Mouse (Mus musculus) kidney, embryonic 15.5 days (tissue): ENCODE results near the gene Ccdc150. TPM values are rescaled to one million over a fixed set of nuclear protein-coding genes. Genes with fewer than 3 reads are reported as not detected.

Experiments used
- ATAC-seq: fragments of 200-750 bp; cut with Nextera tagmentation; replicated peaks from 2 replicates; pipeline ENCODE4 v1.8.0; 2017; ENCODE audit warnings: moderate TSS enrichment; ENCODE audit not compliant: low FRiP score
- H3K27ac ChIP-seq: fragments of 300-500 bp; sonication (generic); 2 replicates; pipeline ENCODE4 v1.5.1; 2015; ENCODE audit warnings: mild to moderate bottlenecking, inconsistent platforms
- H3K27me3 ChIP-seq: fragments of 300-500 bp; sonication (generic); 2 replicates; pipeline ENCODE4 v1.6.1; 2015; ENCODE audit warnings: inconsistent platforms
- H3K36me3 ChIP-seq: fragments of 300-500 bp; sonication (generic); 2 replicates; pipeline ENCODE4 v1.6.1; 2015; ENCODE audit warnings: inconsistent platforms
- H3K4me1 ChIP-seq: fragments of 300-500 bp; sonication (generic); 2 replicates; pipeline ENCODE4 v1.6.1; 2015; ENCODE audit warnings: inconsistent platforms
- H3K4me2 ChIP-seq: fragments of 300-500 bp; sonication (generic); 2 replicates; pipeline ENCODE4 v1.6.1; 2015; ENCODE audit warnings: moderate library complexity, mild to moderate bottlenecking, inconsistent platforms
- H3K4me3 ChIP-seq: fragments of 300-500 bp; sonication (generic); replicated peaks from 2 replicates; pipeline ENCODE4 v1.5.1; 2015; ENCODE audit warnings: mild to moderate bottlenecking, inconsistent platforms
- H3K9ac ChIP-seq: fragments of 300-500 bp; sonication (generic); 2 replicates; pipeline ENCODE4 v1.6.1; 2015; ENCODE audit warnings: mild to moderate bottlenecking, inconsistent platforms
- H3K9me3 ChIP-seq: fragments of 300-500 bp; sonication (generic); replicated peaks from 2 replicates; pipeline ENCODE4 v1.6.1; 2016; ENCODE audit warnings: inconsistent platforms
- WGBS: fragments of 180-500 bp; shearing (Covaris S2); methylation state at CpG from one replicate; pipeline ENCODE4 v1.1.7; 2015; ENCODE audit warnings: mixed read lengths; 5-methylcytosine and 5-hydroxymethylcytosine counted together
- polyA plus RNA-seq: library from polyadenylated mRNA; unstranded; fragments of >200 nt; fragmentation: Nextera tagmentation; extraction: Ambion mirVana; gene quantifications from 2 replicates; pipeline ENCODE4 v1.2.1, GENCODE M21; 2015

The Ccdc150 gene
- polyA plus RNA-seq, 1 experiment from 2014 or later: 0.77 TPM

DNA sequence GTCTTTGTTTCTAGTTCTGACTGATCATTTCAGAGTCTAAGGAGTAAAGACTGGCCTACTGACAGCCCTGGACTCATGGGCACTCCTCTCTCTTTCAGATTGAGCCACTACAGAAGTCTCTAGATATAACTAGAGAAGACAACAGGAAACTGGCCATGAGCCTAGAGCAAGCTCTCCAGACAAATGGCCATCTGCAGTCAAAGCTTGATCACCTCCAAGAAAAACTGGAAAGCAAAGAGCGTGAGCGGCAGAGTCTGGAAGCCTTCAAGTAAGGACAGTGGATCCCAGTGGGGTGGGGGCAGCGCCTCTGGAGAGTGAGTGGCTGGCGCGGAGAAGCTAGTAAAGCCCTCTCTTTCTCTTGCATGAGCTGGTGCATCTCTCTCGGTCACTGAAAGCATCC lies 106.1 kb downstream of the Ccdc150 start:
- WGBS: 79% methylated on average over 6 of the region's 6 CpGs
- Histone ChIP-seq H3K36me3 (no peaks in the 10 kb centered on the region), H3K4me1 (no peaks in the 10 kb centered on the region), H3K4me2 (no peak overlapping the region), H3K27ac (no peak overlapping the region), H3K4me3 (no peak overlapping the region), H3K9me3 (no peaks in the 10 kb centered on the region), H3K27me3 (no peaks in the 10 kb centered on the region), H3K9ac (no peak overlapping the region)
- no peak for ATAC-seq

GRCm38 (mm10) chr1:54377506-54378051 lies 127.1 kb downstream of the Ccdc150 start:
- no peaks in the 10 kb centered on the region for H3K36me3 ChIP-seq
- no peaks in the 10 kb centered on the region for H3K27me3 ChIP-seq
- H3K27ac ChIP-seq: no peak overlapping the region
- no peaks in the 10 kb centered on the region for H3K4me1 ChIP-seq
- H3K4me3 ChIP-seq: no peak overlapping the region
- H3K4me2 ChIP-seq: no peak overlapping the region
- no peaks in the 10 kb centered on the region for H3K9me3 ChIP-seq
- no peak overlapping the region for H3K9ac ChIP-seq
- no peak for ATAC-seq

DNA sequence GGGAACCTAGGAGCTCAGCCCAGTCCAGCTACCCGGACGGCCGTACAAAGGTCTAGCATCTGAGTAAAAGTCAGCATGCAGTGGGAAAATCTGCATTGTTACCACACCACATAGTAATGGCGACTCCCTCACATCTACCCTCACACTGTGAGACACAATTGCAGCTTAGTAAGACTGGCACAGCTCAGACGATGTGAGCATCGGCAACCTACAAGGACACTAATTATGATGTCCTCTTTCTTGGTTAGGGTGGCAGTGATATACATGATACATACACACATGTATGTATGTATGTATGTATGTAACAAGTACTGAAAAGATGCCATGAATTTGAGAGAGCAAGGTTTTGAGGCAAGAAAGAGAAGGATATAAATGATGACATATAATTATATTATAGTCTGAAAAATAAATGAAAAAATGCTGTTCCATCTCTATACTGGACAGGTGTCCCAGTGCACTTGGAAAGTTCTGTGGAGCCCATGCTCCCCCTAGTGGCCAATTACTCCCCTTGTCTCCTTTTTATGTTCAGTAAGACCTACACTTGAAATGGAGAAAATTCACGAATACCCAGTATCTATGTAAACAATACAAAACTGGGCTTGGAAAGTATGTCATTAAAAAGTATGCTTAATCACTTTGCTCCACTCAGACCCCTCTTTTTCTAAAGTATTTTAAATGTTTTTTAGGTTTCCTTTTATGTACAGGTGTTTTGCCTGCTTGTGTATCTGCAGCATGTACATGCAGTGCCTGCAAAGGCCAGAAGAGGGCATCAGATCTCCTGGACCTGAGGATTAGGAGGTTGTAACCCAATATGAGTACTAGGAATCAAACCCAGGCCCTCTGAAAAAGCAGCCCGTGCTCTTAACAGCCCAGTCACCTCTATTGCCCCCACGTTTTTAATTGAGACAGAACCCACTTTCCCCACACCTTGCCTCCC lies 130.8 kb downstream of the Ccdc150 start:
- no peaks in the 10 kb centered on the region for H3K36me3 ChIP-seq
- no peak overlapping the region for H3K27ac ChIP-seq
- no peak overlapping the region for H3K4me3 ChIP-seq
- H3K9ac ChIP-seq: no peak overlapping the region
- H3K4me2 ChIP-seq: no peak overlapping the region
- no peaks in the 10 kb centered on the region for H3K27me3 ChIP-seq
- 88% methylated on average over 9 of the region's 9 CpGs for WGBS
- H3K4me1 ChIP-seq: no peaks in the 10 kb centered on the region
- no peaks in the 10 kb centered on the region for H3K9me3 ChIP-seq
- 0 out of 2 replicates have a peak, but pooled peaks have one; percentile 46 for ATAC-seq

- Histone ChIP-seq H3K9me3 (no peaks in the 10 kb centered on the region), H3K9ac (no peak overlapping the region), H3K36me3 (no peaks in the 10 kb centered on the region), H3K27me3 (no peaks in the 10 kb centered on the region), H3K4me1 (no peaks in the 10 kb centered on the region), H3K4me3 (no peak overlapping the region), H3K4me2 (no peak overlapping the region), H3K27ac (no peak overlapping the region)
- no peak for ATAC-seq
- 47% methylated on average over 1 of the region's 1 CpGs for WGBS
Measured at GRCm38 (mm10) chr1:54384221-54384620, 133.7 kb downstream of the Ccdc150 start.

- Histone ChIP-seq H3K9me3 (no peaks in the 10 kb centered on the region), H3K4me2 (no peak overlapping the region), H3K27ac (no peak overlapping the region), H3K4me1 (no peaks in the 10 kb centered on the region), H3K36me3 (peaks cover 70% of the 10 kb centered on the region), H3K27me3 (no peaks in the 10 kb centered on the region), H3K4me3 (no peak overlapping the region), H3K9ac (no peak overlapping the region)
- ATAC-seq: no peak
Measured at GRCm38 (mm10) chr1:54402736-54403135, 152.3 kb downstream of the Ccdc150 start.

Other genes with a start within 250 kb of the Ccdc150 start
- 2.6 and 3.2 TPM in 2 replicates for gene Hecw2, start 55.5 kb upstream of the Ccdc150 start, polyA plus RNA-seq
- 23.7 and 25.0 TPM in 2 replicates for gene Gtf3c3, start 188.3 kb downstream of the Ccdc150 start, polyA plus RNA-seq